Mouse (Mus musculus) heart, postnatal 14 days (tissue): ENCODE measurements around the gene Cstad. TPM values are rescaled to one million over a fixed set of nuclear protein-coding genes. Genes with fewer than 3 reads are reported as not detected.

Source experiments
- DNase-seq, 2 experiments: peaks; one replicate each; pipeline ENCODE4 v3.0.0; 2021 to 2022
- intact Hi-C: fragments of 180-260 bp; cut with DNase I; formaldehyde crosslinking; loops from one replicate; pipeline ENCODE4 v1.15.1; 2025
- total RNA-seq, 2 experiments: library from RNA; stranded (reverse); gene quantifications; 2 replicates each; pipeline ENCODE4 v1.2.3; 2021

Cstad gene
- total RNA-seq, 2 experiments from 2014 or later = 1.8 to 3.9 TPM

GRCm38 (mm10) chr2:30623873-30624272, 29.0 kb downstream of the Cstad start:
- DNase-seq = no peak
- intact Hi-C loops = no loop called here

GRCm38 (mm10) chr2:30625296-30625826, 30.5 kb downstream of the Cstad start:
- no peak for DNase-seq
- intact Hi-C loops = no loop called here

GRCm38 (mm10) chr2:30626058-30626675, 31.3 kb downstream of the Cstad start:
- no peak for DNase-seq

GRCm38 (mm10) chr2:30627338-30627737, 32.5 kb downstream of the Cstad start:
- no peak for DNase-seq
- intact Hi-C loops = no loop called here

More at GRCm38 (mm10) chr2:30626058-30626675, 31.3 kb downstream of the Cstad start:
- intact Hi-C loops = no loop called here

GRCm38 (mm10) chr2:30628374-30628773, 33.5 kb downstream of the Cstad start:
- intact Hi-C loops = no loop called here

GRCm38 (mm10) chr2:30629038-30629761, 34.4 kb downstream of the Cstad start:
- intact Hi-C loops = no loop called here
- no peak for DNase-seq

More at GRCm38 (mm10) chr2:30628374-30628773, 33.5 kb downstream of the Cstad start:
- no peak for DNase-seq

- intact Hi-C loops = no loop called here
- DNase-seq = no peak
Measured at GRCm38 (mm10) chr2:30629860-30630259, 35.0 kb downstream of the Cstad start.

- intact Hi-C loops = no loop called here
- no peak for DNase-seq
Measured at GRCm38 (mm10) chr2:30636266-30636671, 41.4 kb downstream of the Cstad start.

- intact Hi-C loops = no loop called here
Measured at GRCm38 (mm10) chr2:30637991-30638390, 43.2 kb downstream of the Cstad start.

GRCm38 (mm10) chr2:30640021-30640481, 45.2 kb downstream of the Cstad start:
- peak in 1 of 2 experiments; percentile 38 for DNase-seq
- intact Hi-C loops = no loop called here

More at GRCm38 (mm10) chr2:30637991-30638390, 43.2 kb downstream of the Cstad start:
- no peak for DNase-seq

GRCm38 (mm10) chr2:30642810-30643209, 48.0 kb downstream of the Cstad start:
- no peak for DNase-seq
- intact Hi-C loops = no loop called here

- intact Hi-C loops = no loop called here
- no peak for DNase-seq
Measured at GRCm38 (mm10) chr2:30643422-30643821, 48.6 kb downstream of the Cstad start.

- peak; percentile 58 to 64 for DNase-seq
- intact Hi-C loops = loop anchor here (5.0 kb wide), 1 partner anchor 40 kb away; no protein-coding TSS in a partner anchor
Measured at GRCm38 (mm10) chr2:30646833-30647232, 52.0 kb downstream of the Cstad start.

- peak in 1 of 2 experiments; percentile 46 for DNase-seq
- intact Hi-C loops = loop anchor here (5.0 kb wide), 1 partner anchor 40 kb away; no protein-coding TSS in a partner anchor
Measured at GRCm38 (mm10) chr2:30647303-30647881, 52.6 kb downstream of the Cstad start.

GRCm38 (mm10) chr2:30647882-30648494, 53.1 kb downstream of the Cstad start:
- no peak for DNase-seq
- intact Hi-C loops = loop anchor here (5.0 kb wide), 1 partner anchor 41 kb away; no protein-coding TSS in a partner anchor

- intact Hi-C loops = loop anchor here (5.0 kb wide), 2 partner anchors 33 to 178 kb away; partner anchors contain the start of gene Ier5l
- DNase-seq = no peak
Measured at GRCm38 (mm10) chr2:30650249-30650648, 55.4 kb downstream of the Cstad start.

- intact Hi-C loops = loop anchor here (5.0 kb wide), 2 partner anchors 35 to 180 kb away; partner anchors contain the start of gene Ier5l
- DNase-seq = no peak
Measured at GRCm38 (mm10) chr2:30651831-30652230, 57.0 kb downstream of the Cstad start.

GRCm38 (mm10) chr2:30652581-30653037, 57.8 kb downstream of the Cstad start:
- DNase-seq = peak; percentile 61 to 67
- intact Hi-C loops = loop anchor here (5.0 kb wide), 2 partner anchors 35 to 180 kb away; partner anchors contain the start of gene Ier5l

GRCm38 (mm10) chr2:30653046-30653445, 58.2 kb downstream of the Cstad start:
- no peak for DNase-seq
- intact Hi-C loops = loop anchor here (5.0 kb wide), 2 partner anchors 36 to 181 kb away; partner anchors contain the start of gene Ier5l

- DNase-seq = no peak
- intact Hi-C loops = loop anchor here (5.0 kb wide), 2 partner anchors 37 to 182 kb away; partner anchors contain the start of gene Ier5l
Measured at GRCm38 (mm10) chr2:30654158-30654557, 59.3 kb downstream of the Cstad start.
